Mouse (Mus musculus) liver, postnatal 0 days (tissue): Measurements from ENCODE around the gene Fbxw4.

Experiments used
- CTCF ChIP-seq: sonication (generic); IDR thresholded peaks from 2 replicates; pipeline ENCODE4 v1.5.1; 2016; ENCODE audit warnings: antibody characterized with exemption, low read depth
- EP300 ChIP-seq: IDR thresholded peaks from 2 replicates; pipeline ENCODE4 v1.6.1; 2016; ENCODE audit warnings: antibody characterized with exemption, low read depth, mild to moderate bottlenecking

DNA sequence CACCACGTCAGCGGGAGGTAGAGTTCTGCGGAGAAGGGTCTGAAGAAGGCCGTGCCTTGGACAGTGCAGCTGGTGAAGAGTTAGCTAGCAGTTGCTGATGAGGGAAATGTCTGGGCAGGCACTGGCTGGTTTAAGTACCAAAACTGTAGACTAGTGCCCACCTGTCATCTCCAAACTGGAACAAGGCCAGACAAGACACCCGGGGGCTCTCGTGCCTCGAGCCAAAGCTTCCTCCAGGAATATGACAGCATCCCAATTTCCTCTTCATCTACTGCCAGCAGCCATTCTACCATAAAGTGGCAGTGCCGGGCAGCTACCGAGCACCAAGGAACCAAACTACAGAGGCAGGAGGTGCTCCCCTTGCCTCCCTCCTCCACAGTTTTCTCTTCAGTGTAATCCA, 67.2 kb downstream of the Fbxw4 start:
- TF ChIP-seq CTCF = no peak
- TF ChIP-seq EP300 = no peak
